Mouse (Mus musculus) G1E (cell line): Measurements from ENCODE around the gene Fam151a.
"Not testable (repeated sequence)": the region's sequence is repeated elsewhere in the genome, so short reads cannot be mapped to it uniquely, and the experiment has no call there.

Experiments used
- CTCF ChIP-seq: IDR thresholded peaks from 2 replicates; pipeline ENCODE4 v1.5.1; 2012; ENCODE audit warnings: low read depth, low read length, inconsistent platforms, mixed read lengths
- TAL1 ChIP-seq: conservative IDR thresholded peaks from 2 replicates; pipeline ENCODE4 v1.6.1; 2012; ENCODE audit warnings: low read depth, low read length, inconsistent platforms, mixed read lengths

GRCm38 (mm10) chr4:106793826-106794225 is 60.1 kb downstream of the Fam151a start:
- TF ChIP-seq CTCF, TAL1: not testable (repeated sequence)
